Mouse (Mus musculus): Measurements from ENCODE around the gene Slc25a36.

The Slc25a36 gene

DNA sequence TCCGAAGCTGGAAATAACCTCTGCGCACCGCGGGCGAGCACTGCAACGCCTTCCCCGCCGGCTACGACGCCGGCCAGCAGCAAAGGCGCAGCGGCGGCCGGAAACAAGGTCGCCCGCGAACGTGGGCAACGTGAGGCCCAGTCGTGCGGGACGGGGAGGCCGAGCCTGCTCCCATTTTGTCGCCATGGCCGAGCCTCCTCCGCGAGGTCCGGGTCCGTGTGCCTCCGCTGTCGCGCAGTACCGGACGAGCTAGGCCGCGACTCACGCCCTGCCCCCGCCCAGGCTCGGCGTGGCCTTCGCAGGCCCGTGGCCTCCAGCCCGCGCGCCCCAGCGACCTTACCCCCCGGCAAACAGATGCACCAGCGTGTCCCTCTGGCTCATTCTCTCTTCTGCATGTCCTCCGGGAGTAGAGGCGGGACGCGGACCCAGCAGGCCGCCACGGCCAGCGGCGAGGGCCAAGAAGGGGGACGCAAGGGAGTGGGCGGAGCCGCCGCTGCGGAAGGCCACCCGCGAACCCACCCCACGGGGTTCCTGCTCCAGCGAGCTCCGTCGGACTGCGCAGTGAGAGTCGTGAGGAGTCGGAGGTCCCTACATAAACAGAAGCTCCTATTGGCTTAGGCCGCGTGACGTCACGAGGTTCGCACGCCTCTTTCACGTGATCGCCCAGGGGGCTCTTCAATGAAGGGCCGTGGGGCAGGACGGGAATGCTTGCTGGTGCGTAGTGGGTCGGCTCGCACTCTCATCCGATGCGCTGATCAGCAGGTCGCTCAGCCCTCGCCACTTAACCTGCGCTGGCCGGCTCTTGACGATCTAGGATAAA, at the start of gene Slc25a36:
Slc25a36 (minus strand) TSS at position 587 of the 820 bp plus-strand sequence.
- peak; percentile 98 for DNase-seq (ENCODE audit: low spot score in 2 of 2)

DNA sequence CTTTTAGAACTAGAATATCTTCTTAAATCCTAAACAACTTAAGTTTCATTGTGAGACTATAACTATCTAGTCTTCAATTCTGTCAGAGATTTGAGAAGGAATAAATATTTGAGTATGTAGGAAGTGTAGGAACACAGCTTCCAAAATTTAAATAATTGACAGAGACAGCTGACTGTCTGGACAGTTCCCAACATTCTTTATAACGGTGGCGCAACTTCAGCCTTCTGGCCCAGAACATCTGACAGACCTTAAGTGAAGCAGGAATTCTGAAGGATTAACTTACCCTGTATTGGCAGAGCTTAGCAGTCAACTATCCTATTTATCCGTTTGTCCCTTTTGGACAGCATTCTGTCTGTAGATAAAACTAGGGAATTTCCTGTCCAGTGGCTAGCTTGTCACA, 47.5 kb upstream of the Slc25a36 start:
- DNase-seq (ENCODE audit: low spot score in 2 of 2) = no peak

DNA sequence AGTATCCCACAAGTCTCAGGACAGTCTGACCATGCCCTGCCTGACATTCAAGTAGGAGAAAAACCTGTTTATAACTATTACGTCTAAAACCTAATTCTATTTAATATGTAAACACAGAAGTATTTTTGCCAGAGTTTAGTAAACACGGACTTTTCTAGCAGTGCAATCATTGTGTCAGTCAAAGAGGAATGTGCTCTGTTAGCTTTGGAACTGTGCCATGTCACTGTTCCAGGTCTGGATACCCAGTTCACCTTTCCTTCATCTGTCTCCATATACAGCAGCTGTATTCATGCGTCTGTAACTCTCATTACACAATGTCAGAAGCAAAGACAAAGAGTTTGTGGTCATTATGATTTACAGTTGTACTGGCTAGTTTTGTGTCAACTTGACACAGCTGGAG, 45.0 kb upstream of the Slc25a36 start:
- DNase-seq (ENCODE audit: low spot score in 2 of 2) = no peak

DNA sequence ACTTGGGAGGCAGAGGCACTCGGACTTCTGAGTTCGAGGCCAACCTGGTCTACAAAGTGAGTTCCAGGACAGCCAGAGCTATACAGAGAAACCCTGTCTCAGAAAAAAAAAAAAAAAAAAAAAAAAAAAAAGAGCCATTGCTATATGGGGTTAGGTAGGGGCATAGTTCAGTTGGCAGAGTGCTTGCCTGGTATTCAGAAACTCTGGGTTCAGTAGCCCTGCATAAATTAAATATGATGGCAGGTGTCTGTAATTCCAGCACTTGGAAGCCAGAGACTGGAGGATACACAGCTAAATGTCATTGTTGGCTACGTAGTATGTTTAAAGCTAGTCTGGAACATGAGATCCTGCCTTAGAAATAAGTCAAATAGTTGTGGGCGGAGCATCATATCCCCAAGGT, 44.0 kb upstream of the Slc25a36 start:
- no peak for DNase-seq (ENCODE audit: low spot score in 2 of 2)

DNA sequence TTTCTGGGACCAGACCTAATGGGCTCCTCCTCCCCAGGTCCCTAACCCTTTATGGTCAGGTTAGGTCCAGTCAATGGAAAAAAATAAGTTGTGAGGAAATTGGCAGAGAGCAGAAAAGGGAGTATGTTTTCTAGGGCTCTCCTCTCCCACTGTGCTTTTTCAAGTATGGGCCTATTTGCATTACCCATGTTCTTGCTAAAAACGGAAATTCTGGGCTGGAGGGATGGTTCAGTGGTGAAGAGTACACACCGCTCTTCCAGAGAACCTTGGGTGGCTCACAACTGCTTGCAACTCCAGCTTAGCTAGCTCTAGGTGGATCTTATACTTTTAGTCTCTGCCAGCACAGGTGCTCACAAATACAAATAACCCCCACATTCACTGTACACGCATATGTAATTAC, 42.0 kb upstream of the Slc25a36 start:
- no peak for DNase-seq (ENCODE audit: low spot score in 2 of 2)

DNA sequence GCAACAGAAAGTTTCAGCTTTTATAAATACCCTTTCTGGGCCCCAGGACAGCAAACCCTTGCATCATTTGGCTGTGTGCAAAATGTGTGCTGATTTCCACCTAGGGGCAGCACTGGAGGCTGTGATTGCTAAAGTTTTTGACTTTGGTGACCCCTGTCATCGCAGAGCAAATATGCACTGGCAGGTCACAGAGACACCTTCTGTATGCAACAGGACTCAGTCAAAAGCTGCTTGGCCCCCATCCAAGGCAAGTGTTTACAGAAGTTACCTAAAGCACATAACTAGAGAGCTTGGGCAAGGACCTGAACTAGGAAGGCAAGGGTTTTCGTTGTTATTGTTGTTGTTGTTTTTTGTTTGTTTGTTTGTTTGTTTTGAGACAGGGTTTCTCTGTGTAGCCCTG, 36.3 kb upstream of the Slc25a36 start:
- no peak for DNase-seq (ENCODE audit: low spot score in 2 of 2)

DNA sequence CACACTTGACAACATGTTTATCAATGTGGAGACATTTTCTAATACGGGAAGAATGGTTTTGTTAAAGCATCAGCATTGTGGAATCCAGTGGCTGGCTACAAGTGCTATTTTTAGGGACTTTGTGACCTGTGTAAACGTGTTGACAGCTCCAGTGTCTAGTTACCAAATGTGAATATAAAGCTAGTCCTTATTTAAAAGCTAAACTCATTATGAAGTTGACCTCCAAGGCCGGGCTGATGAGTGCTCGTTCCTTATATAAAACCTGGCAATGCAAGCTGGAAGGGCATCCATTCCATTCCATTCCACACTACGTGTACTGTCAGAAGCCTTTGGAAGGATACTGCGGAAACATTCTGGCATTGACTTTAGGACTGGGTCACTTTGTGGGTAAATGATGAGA, 34.4 kb upstream of the Slc25a36 start:
- DNase-seq (ENCODE audit: low spot score in 2 of 2) = no peak

DNA sequence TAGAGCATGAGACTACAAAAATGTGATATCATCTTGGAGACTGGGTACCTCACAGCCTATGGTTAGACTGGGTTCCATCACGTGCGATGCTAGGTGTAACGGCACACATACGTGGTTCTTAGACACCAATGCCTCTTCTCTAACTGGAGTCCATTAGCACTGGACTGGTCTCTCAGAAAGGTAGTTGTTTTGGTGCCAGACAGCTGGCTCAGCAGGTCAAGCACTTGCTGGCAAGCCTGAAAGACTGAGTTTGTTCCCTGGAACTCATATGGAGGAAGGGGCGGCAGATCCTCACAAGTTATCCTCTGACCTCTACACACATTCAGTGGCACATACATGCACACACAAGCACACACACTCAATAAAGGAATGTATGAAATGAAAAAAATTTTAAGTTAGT, 32.5 kb upstream of the Slc25a36 start:
- no peak for DNase-seq (ENCODE audit: low spot score in 2 of 2)

DNA sequence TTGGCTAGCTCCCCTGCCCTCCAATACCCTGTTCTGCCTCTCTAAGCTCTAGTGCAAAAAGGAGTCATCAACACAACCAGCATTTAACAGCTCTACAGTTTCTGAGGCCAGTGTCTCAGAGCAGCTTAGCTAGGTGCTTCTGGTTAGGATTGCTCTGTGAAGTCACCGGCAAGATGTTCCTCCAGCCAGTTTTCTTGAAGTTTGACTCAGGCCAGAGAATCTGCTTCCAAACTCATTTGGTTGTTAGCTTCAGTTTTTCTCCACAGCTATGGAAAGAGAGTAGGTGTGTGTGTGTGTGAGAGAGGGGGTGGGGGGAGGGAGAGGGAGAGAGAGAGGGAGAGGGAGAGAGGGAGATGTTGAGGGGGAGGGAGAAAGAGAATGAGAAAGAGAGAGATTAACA, 31.6 kb upstream of the Slc25a36 start:
- no peak for DNase-seq (ENCODE audit: low spot score in 2 of 2)

DNA sequence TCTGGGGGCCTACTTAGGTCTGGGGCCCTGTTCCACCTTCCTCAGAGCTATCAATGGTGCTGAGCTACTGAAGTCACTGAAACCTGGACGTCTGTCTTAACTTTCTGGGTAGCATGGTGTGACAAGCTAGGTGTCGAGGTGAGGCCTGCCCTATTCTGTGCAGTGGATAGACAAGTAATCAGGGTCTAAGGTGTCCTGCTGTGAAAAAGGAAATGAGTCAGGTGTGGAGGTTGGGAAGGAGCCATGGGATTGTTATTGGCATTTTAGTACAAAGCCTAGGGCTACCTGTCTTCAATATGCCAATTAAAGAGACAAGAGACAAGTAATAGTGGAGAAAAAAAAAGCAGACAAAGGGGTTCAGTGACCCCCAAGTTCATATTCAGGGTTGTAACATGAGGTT, 30.8 kb upstream of the Slc25a36 start:
- no peak for DNase-seq (ENCODE audit: low spot score in 2 of 2)

DNA sequence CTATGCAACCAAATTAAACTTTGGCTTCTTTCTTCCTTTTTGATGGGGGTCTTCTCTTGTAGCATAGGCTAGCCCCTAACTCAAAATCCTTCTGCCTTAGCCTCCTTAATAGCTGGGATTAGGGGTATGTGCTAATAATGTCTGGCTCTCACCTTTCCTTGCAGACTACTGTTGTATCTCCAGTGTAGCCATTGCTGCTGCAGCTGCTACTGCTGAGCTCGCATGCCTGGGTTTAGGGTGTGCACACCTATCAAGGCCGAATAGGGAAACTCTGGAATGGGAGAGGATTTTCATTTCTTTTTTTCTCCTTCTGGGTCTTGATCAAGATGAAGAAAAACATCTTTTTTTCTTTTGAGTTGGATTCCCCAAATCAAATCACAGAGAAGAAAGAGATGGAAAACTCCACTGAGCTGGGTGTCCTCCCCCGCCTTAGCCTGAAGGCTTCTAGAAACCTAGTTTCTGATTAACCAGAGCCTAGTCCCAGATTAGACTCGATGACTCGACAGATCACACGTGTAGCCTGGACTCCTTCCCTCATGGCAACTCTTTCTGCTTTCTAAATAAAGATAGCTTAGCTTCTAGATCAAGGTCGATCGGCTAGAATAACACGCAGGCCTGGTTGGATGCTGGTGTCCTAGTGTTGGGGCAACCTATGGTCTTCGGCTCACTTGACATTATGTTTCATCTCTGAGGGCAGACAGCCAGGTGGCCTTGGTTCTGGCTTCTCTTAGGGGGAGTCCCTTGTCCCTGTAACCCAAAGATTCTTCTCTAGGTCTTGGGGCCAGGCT, 29.4 kb upstream of the Slc25a36 start:
- DNase-seq (ENCODE audit: low spot score in 2 of 2) = no peak

DNA sequence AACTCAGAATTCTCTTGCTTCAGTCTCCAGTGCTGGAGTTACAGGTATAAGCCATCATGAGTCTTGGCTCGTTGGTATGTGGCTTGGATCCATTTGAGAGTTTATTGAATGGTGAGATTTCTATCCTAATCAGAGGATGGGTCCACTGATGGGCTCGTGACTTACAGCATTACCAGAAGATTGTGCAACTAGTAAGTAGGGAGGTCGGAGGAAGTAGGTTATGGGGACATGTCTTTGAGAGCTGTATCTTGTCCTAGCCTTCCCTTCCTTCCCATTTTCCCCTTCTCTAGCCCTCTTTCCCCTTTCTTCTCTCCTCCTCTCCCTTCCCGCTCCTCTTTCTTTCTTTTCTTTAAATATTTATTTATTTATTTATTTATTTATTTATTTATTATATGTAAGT, 26.7 kb upstream of the Slc25a36 start:
- no peak for DNase-seq (ENCODE audit: low spot score in 2 of 2)

DNA sequence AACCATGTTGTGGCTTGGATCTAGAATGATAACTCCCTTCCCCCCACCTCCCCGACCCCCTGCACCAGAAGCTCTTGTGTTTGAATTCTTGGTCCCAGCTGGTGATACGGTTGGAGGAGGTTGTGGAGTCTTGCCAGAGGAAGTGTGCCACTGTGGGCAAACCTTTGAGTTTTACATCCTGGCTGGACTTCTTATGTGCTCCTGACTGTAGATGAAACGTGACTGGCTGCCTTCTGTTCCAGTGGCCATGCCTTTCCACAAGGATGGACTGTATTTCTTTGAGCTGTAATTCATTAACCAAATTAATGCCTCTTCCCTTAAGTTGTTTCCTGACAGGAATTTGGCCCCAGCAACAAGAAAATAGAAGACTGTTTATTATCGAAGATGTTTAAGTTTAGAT, 26.2 kb upstream of the Slc25a36 start:
- DNase-seq (ENCODE audit: low spot score in 2 of 2) = no peak

DNA sequence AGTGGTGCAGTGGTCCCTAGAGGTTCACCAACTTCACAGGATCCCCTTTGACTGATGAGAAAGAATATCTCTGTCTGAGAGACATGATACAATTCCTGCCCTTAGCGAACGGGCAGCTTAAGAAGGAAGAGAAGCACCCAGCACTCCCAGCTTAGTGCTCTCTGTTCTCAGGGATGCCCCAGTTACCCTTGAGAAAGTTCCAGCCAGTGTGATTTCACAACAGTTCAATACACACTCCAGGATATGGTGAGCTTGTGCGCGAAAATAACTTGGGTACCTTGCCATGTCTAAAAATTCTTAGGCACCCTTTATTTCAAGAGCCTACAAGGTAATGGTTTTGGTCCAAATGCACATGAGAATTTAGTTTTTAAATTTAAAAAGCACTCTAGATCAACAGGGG, 24.9 kb upstream of the Slc25a36 start:
- no peak for DNase-seq (ENCODE audit: low spot score in 2 of 2)

DNA sequence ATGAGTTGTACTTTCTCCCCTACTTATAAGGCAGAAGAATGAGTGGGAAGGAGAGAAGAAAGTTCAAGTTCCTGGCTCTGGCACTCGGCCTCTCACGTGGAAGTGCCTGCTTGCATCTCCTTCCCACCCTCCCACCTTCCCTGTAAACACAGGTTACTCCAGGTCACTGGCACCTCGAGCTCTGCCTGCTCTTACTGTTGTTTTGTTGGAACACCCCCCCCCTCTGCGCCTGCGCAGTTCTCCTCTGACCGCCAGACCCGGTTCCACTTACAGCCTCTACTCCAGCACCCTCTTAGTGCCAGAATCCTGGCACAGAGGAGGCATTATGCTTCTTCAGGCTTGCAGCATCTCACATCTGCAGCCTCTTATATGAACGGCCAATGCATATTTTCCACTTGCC, 22.2 kb upstream of the Slc25a36 start:
- DNase-seq (ENCODE audit: low spot score in 2 of 2) = no peak

DNA sequence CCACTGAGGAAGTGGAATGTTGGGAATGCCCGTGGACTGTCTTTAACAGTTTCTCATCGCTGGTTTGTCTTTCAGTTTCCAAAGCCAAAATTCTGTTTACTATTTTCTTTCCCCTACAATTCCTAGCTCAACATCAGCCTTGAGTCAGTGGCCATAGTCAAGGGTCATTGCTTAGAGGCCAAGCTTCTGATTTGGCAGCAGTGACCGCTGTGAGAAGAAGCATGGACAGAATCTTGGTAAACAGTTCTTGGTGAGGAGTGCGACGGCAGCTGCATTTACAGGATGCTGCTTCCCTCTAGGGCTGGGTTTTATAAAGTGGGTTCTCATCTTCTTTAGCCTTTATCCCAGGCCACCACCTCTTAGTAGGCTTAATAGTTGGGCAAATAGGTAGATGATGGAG, 19.0 kb upstream of the Slc25a36 start:
- DNase-seq (ENCODE audit: low spot score in 2 of 2) = no peak

DNA sequence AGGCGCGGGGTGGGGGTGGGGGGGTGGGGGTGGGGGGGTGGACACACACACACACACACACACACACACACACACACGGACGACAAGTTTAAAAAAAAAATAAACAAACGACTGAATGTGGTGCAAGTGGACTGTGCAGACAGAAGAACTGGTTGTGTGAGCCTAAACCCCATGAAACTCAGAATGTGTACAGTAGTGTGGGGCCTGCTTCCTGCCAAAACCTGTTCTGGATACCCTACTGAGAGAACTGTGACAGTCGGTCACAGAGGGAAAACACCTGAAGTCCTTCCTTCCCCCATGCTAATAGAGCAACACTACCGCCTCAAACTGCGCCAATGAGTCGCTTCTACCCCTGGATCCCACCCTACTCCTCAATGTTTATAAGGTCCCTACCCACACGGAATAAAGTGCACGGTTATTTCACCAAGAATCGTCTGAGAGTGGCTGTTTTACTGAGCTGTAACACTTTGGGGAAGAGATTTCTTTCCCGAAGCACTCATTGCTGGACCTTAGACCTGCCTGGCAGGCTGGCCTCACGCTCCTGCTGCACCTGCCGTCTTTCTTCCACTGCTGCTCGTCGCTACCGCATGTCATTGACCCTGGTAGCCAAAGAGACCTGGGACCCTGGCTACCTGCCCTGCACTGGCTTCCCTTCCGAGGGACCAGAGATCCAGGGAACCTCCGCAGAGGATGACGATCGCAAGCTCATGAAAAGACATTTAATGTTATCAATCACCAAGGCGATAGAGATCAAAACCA, 13.2 kb upstream of the Slc25a36 start:
- no peak for DNase-seq (ENCODE audit: low spot score in 2 of 2)

DNA sequence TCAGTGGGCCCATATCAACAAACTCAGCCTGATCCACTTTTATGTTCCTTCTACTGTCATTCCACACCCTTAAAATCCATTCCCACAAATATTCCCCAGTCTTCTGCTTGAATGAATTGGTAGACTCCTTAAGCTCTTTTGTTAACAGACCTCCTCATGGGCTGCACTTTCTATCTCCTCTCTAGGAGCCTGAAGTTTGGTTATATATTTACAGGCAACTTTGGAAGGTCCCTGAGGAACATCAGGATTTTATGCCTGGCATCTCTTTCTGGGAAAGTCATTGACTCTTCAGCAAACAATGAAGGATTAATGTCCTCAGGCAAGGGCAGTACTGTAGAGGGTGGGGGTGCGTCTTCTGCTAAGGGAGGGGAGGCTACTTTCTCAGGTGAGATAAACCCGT, 10.5 kb upstream of the Slc25a36 start:
- DNase-seq (ENCODE audit: low spot score in 2 of 2) = no peak

DNA sequence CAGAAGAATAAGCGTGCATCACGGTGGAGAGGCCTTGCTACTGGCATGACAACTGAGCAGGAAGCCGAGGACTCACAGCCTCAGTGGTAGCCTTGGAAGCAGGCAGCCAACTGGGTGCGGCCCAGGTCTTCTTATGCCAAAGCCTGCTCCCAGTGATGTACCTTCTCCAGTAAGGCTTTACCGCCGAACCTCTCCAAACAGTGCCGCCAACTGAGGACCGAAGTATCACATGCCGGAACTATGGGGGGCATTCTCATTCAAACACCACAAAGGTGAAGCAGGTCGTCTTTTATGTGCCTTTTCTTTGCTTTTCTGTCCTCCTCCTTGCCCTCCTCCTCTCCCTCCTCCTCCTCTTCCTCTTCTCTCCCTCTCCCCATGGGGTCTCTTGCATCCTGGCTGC, 3.3 kb upstream of the Slc25a36 start:
- no peak for DNase-seq (ENCODE audit: low spot score in 2 of 2)

DNA sequence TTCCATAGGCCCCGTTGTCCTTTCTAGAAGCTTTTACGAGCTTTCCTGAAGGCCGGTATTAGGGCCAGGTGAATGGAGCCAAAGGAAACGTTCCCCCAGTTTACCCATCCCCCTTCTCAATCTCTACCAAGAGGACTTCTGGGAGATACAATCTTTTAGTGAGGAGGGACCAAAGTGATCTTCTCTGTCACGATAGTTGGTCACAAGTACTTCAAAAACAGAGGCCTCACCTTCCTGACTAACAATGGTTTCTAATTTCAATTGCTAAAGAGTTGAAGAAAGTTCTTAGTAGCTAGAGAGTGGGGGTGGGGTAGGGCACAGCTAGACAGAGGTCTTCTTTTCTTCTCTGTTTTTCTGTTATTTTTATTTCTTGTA, 2.6 kb upstream of the Slc25a36 start:
- DNase-seq (ENCODE audit: low spot score in 2 of 2) = no peak

DNA sequence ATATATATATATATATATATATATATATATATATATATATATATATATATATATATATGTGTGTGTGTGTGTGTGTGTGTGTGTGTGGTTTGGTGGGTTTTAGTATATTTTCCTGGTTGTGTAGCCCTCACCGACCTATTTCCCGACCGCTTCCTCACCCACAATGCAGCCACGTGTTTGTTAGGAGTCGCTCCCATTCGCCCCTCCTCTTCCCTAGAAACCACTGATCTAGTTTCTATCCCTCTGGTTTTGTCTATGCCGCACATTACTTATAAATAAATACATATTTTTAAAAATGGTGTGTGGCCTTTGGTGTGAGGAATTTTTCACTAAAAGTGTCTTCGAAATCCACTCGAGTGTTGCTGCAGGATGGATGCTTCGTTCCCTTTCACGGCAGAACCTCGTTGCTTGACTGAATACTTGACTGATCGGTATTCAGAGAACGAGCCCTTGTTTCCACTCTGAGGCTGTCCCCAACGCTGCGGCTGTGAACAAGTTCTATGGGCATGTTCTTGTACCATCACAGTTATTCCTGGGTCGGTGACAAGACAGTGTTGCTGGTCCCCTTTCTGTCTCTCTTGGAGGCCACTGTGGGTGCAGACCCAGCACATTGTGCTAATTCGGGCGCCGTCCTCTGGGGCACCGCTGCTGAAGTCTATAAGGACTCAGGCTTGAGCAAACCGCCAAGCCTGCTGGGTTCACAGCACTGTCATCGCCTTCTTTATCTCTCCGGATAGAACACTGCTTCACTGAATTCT, 2.0 kb upstream of the Slc25a36 start:
- DNase-seq (ENCODE audit: low spot score in 2 of 2) = no peak

DNA sequence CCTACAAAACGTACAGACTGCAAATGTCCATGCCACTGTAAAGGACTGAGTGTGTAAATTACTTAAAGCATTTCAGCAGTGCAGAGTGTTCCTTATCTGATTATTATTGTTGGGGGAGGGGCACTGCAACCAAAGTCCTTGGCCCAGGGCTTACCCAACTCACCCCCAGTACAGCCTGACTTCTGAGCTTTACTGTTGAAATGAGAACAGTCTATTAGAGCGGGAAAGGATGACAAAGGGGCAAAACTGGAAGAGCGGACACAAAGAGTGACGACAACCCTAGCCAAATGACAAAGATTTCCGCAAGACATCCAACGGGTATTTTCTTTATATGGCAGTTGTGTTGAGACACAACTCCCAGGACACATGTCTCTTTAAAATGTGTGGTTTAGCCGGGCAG, 1.3 kb upstream of the Slc25a36 start:
- no peak for DNase-seq (ENCODE audit: low spot score in 2 of 2)
